Mouse (Mus musculus) hindbrain, postnatal 0 days (tissue): ENCODE data around the gene Olfr694. TPM values are rescaled to one million over a fixed set of nuclear protein-coding genes. Genes with fewer than 3 reads are reported as not detected.
A peak's percentile ranks its signal among the peaks of the same experiment; 100 is the strongest.
"Not testable (repeated sequence)": the region's sequence is repeated elsewhere in the genome, so short reads cannot be mapped to it uniquely, and the experiment has no call there.

Experiments
- ATAC-seq: fragments of 200-750 bp; cut with Nextera tagmentation; 2 replicates; pipeline ENCODE4 v1.8.0; 2017; ENCODE audit warnings: mild to moderate bottlenecking, moderate TSS enrichment, moderate library complexity
- DNase-seq: peaks from one replicate; pipeline ENCODE4 v3.0.0-alpha.2; 2015; ENCODE audit warnings: low spot score
- H3K27ac ChIP-seq: fragments of 300-500 bp; sonication (generic); 2 replicates; pipeline ENCODE4 v1.5.1; 2014; ENCODE audit warnings: mild to moderate bottlenecking
- H3K27me3 ChIP-seq: fragments of 300-500 bp; sonication (generic); 2 replicates; pipeline ENCODE4 v1.6.1; 2014; ENCODE audit warnings: low read length, mixed read lengths; ENCODE audit not compliant: insufficient read depth
- H3K36me3 ChIP-seq: fragments of 300-500 bp; sonication (generic); 2 replicates; pipeline ENCODE4 v1.6.1; 2014; ENCODE audit warnings: low read length, mixed read lengths; ENCODE audit not compliant: insufficient read depth
- H3K4me1 ChIP-seq: fragments of 300-500 bp; sonication (generic); 2 replicates; pipeline ENCODE4 v1.6.1; 2014; ENCODE audit warnings: antibody characterized with exemption, low read length, mixed read lengths; ENCODE audit not compliant: insufficient read depth
- H3K4me2 ChIP-seq: fragments of 300-500 bp; sonication (generic); 2 replicates; pipeline ENCODE4 v1.6.1; 2014; ENCODE audit warnings: low read depth, mild to moderate bottlenecking, low read length, moderate library complexity, mixed read lengths
- H3K4me3 ChIP-seq: fragments of 300-500 bp; sonication (generic); 2 replicates; pipeline ENCODE4 v1.5.1; 2014; ENCODE audit warnings: low read length
- H3K9ac ChIP-seq: fragments of 300-500 bp; sonication (generic); replicated peaks from 2 replicates; pipeline ENCODE4 v1.6.1; 2014; ENCODE audit warnings: mild to moderate bottlenecking, low read length, moderate library complexity, mixed read lengths
- H3K9me3 ChIP-seq: fragments of 300-500 bp; sonication (generic); 2 replicates; pipeline ENCODE4 v1.6.1; 2016; ENCODE audit warnings: low read length, mixed read lengths
- CTCF ChIP-seq: IDR thresholded peaks from 2 replicates; pipeline ENCODE4 v1.5.1; 2016; ENCODE audit warnings: antibody characterized with exemption, control low read depth, low read depth
- WGBS: fragments of 180-500 bp; shearing (Covaris S2); extraction: QIAGEN DNeasy Blood & Tissue Kit; methylation state at CpG from one replicate; pipeline ENCODE4 v1.1.7; 2014; 5-methylcytosine and 5-hydroxymethylcytosine counted together
- polyA plus RNA-seq: library from polyadenylated mRNA; unstranded; fragments of >200 nt; fragmentation: Nextera tagmentation; extraction: Ambion mirVana; gene quantifications from 2 replicates; pipeline ENCODE4 v1.2.1, GENCODE M21; 2015
- total RNA-seq: library from RNA; depleted of rRNA; stranded (reverse); fragments of >200 nt; gene quantifications from 2 replicates; pipeline ENCODE4 v1.2.3, GENCODE M21; 2014; rRNA removed

Gene Olfr694
- total RNA-seq (not detected in 2 replicates), polyA plus RNA-seq (not detected in 2 replicates)

DNA sequence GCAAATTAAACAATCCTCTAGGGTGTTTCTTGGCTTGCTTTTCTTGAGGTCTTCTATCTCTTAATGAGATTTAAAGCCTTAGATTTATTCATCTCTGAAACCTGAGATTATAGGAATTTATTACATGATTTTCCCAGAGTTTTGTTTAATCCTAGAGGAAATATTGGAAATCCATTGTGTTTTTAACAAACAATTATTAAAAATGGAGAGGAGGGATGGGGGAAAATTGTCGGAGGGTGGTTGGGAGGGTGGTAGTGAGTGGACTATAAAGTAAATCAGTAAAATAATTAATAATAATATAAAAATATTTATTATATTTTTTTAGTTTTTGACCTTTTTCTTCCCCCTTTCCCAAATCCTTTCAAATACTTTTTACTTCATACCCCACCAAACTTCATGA lies at the start of gene Olfr694:
TSS of gene Olfr694 (minus strand) at position 101 of the 400 bp plus-strand sequence.
- 83% methylated on average over 1 of the region's 1 CpGs for WGBS
- ATAC-seq = no peak
- no peaks in the 10 kb centered on the region for H3K27me3 ChIP-seq
- no peak within 1 kb of the TSS for H3K4me2 ChIP-seq
- no peaks in the 10 kb centered on the region for H3K36me3 ChIP-seq
- no peak within 1 kb of the TSS for H3K4me3 ChIP-seq
- peak; percentile 1 for DNase-seq
- H3K9ac ChIP-seq = no peak within 1 kb of the TSS
- no peaks in the 10 kb centered on the region for H3K4me1 ChIP-seq
- H3K27ac ChIP-seq = no peak within 1 kb of the TSS
- no peak for TF ChIP-seq CTCF
- H3K9me3 ChIP-seq = no peaks in the 10 kb centered on the region

- H3K4me1 ChIP-seq = no peaks in the 10 kb centered on the region
- no peak overlapping the region for H3K27ac ChIP-seq
- no peak overlapping the region for H3K4me3 ChIP-seq
- no peaks in the 10 kb centered on the region for H3K9me3 ChIP-seq
- H3K4me2 ChIP-seq = no peak overlapping the region
- DNase-seq (no peak), ATAC-seq (no peak)
- no peaks in the 10 kb centered on the region for H3K36me3 ChIP-seq
- TF ChIP-seq CTCF = no peak
- H3K9ac ChIP-seq = no peak overlapping the region
- H3K27me3 ChIP-seq = no peaks in the 10 kb centered on the region
These were observed 45.4 kb upstream of the Olfr694 start for GRCm38 (mm10) chr7:106737028-106737427.

GRCm38 (mm10) chr7:106733717-106734116 lies 42.1 kb upstream of the Olfr694 start:
- no peak for DNase-seq
- ATAC-seq = no peak
- Histone ChIP-seq H3K4me1 (no peaks in the 10 kb centered on the region), H3K9me3 (no peaks in the 10 kb centered on the region), H3K4me2 (no peak overlapping the region), H3K4me3 (no peak overlapping the region), H3K36me3 (no peaks in the 10 kb centered on the region), H3K27ac (no peak overlapping the region), H3K27me3 (no peaks in the 10 kb centered on the region), H3K9ac (no peak overlapping the region)
- 67% methylated on average over 2 of the region's 2 CpGs for WGBS
- no peak for TF ChIP-seq CTCF

GRCm38 (mm10) chr7:106725654-106726053 lies 34.0 kb upstream of the Olfr694 start:
- not testable (repeated sequence) for ATAC-seq, H3K9me3 ChIP-seq, H3K27me3 ChIP-seq, H3K4me2 ChIP-seq, H3K4me3 ChIP-seq, H3K4me1 ChIP-seq, DNase-seq, H3K9ac ChIP-seq, H3K36me3 ChIP-seq, H3K27ac ChIP-seq
- WGBS = 83% methylated on average over 2 of the region's 2 CpGs

DNA sequence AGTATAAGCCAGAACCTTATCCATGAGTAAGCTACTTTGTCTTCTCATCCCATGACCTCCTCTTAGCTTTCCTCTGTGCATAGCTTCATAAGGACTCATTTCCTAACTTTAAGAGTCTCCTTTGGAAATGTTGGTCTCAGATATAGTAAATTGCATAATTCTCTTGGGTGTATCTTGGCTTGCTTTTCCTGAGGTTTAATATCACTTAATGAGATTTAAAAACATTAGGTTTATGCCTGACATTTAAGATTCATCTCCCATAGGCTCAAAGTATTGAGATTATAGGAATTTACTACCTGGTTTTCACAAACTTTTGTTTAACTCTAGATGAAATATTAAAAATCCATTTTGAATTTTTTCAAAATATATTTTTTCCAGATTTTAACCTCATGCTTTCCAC lies 24.7 kb upstream of the Olfr694 start, which contains the start of gene Olfr695:
TSS of gene Olfr695 (minus strand) at position 101 of the 400 bp plus-strand sequence.
- no peaks in the 10 kb centered on the region for H3K36me3 ChIP-seq
- H3K9me3 ChIP-seq = no peaks in the 10 kb centered on the region
- H3K9ac ChIP-seq = no peak within 1 kb of the TSS
- no peak within 1 kb of the TSS for H3K27ac ChIP-seq
- no peaks in the 10 kb centered on the region for H3K27me3 ChIP-seq
- no peak within 1 kb of the TSS for H3K4me2 ChIP-seq
- H3K4me1 ChIP-seq = no peaks in the 10 kb centered on the region
- DNase-seq (no peak), ATAC-seq (no peak)
- TF ChIP-seq CTCF = no peak
- no peak within 1 kb of the TSS for H3K4me3 ChIP-seq

GRCm38 (mm10) chr7:106711463-106711862 lies 19.8 kb upstream of the Olfr694 start:
- 89% methylated on average over 6 of the region's 6 CpGs for WGBS
- H3K4me2 ChIP-seq = no peak overlapping the region
- no peak overlapping the region for H3K4me3 ChIP-seq
- H3K27ac ChIP-seq = no peak overlapping the region
- no peak overlapping the region for H3K9ac ChIP-seq
- no peak for ATAC-seq
- no peak for TF ChIP-seq CTCF
- H3K4me1 ChIP-seq = no peaks in the 10 kb centered on the region
- H3K36me3 ChIP-seq = no peaks in the 10 kb centered on the region
- no peaks in the 10 kb centered on the region for H3K9me3 ChIP-seq
- H3K27me3 ChIP-seq = no peaks in the 10 kb centered on the region
- no peak for DNase-seq

- not testable (repeated sequence) for ATAC-seq, H3K4me2 ChIP-seq, H3K36me3 ChIP-seq, H3K9me3 ChIP-seq, H3K27me3 ChIP-seq, DNase-seq, H3K27ac ChIP-seq, H3K9ac ChIP-seq, H3K4me1 ChIP-seq, H3K4me3 ChIP-seq
- WGBS = 86% methylated on average over 10 of the region's 10 CpGs
These were observed 16.1 kb upstream of the Olfr694 start for GRCm38 (mm10) chr7:106707705-106708104.
